Mouse (Mus musculus) E14TG2a.4 (cell line): Measurements from ENCODE around the gene Rpp21.

Experiments used
- H3K27me3 ChIP-seq: 2 replicates; pipeline ENCODE4 v1.6.1; 2014; ENCODE audit warnings: low read length, control low read depth; ENCODE audit not compliant: insufficient read depth
- H3K36me3 ChIP-seq: 2 replicates; pipeline ENCODE4 v1.6.1; 2014; ENCODE audit warnings: low read length, control low read depth; ENCODE audit not compliant: insufficient read depth
- H3K4me1 ChIP-seq: replicated peaks from 2 replicates; pipeline ENCODE4 v1.6.1; 2014; ENCODE audit warnings: low read depth, low read length, control low read depth
- H3K4me3 ChIP-seq: replicated peaks from 2 replicates; pipeline ENCODE4 v1.5.1; 2014; ENCODE audit warnings: mild to moderate bottlenecking, low read length
- H3K9me3 ChIP-seq: 2 replicates; pipeline ENCODE4 v1.6.1; 2014; ENCODE audit warnings: low read length, control low read depth
- CTCF ChIP-seq: conservative IDR thresholded peaks from 2 replicates; pipeline ENCODE4 v1.5.1; 2014; ENCODE audit warnings: low read length
- NANOG ChIP-seq: IDR thresholded peaks from 2 replicates; pipeline ENCODE4 v1.6.1; 2014; ENCODE audit warnings: borderline replicate concordance, low read length, mixed read lengths
- POU5F1 ChIP-seq: IDR thresholded peaks from 2 replicates; pipeline ENCODE4 v1.6.1; 2014; ENCODE audit warnings: low read length, borderline replicate concordance

Rpp21 gene

GRCm38 (mm10) chr17:36225231-36225824 is 32.5 kb downstream of the Rpp21 start:
- Histone ChIP-seq H3K27me3 (peaks cover 21% of the 10 kb centered on the region), H3K36me3 (no peaks in the 10 kb centered on the region), H3K9me3 (peaks cover 14% of the 10 kb centered on the region), H3K4me3 (no peak overlapping the region; the same call in 1 of the 2 replicates), H3K4me1 (no peaks in the 10 kb centered on the region)
- no peak for TF ChIP-seq CTCF
- TF ChIP-seq POU5F1, result no peak
- no peak for TF ChIP-seq NANOG

GRCm38 (mm10) chr17:36224451-36224850 is 33.4 kb downstream of the Rpp21 start:
- no peak for TF ChIP-seq NANOG
- no peak for TF ChIP-seq CTCF
- TF ChIP-seq POU5F1, result no peak
- H3K27me3 ChIP-seq, result peaks cover 21% of the 10 kb centered on the region
- H3K36me3 ChIP-seq, result no peaks in the 10 kb centered on the region
- H3K4me3 ChIP-seq, result no peak overlapping the region
- H3K9me3 ChIP-seq, result peaks cover 12% of the 10 kb centered on the region
- H3K4me1 ChIP-seq, result no peaks in the 10 kb centered on the region

GRCm38 (mm10) chr17:36218594-36219155 is 39.2 kb downstream of the Rpp21 start:
- no peak overlapping the region for H3K4me3 ChIP-seq
- H3K36me3 ChIP-seq, result no peaks in the 10 kb centered on the region
- peaks cover 3% of the 10 kb centered on the region; the same call in 1 of the 2 replicates for H3K9me3 ChIP-seq
- TF ChIP-seq NANOG, result no peak
- no peak for TF ChIP-seq CTCF
- no peaks in the 10 kb centered on the region; the same call in 1 of the 2 replicates for H3K4me1 ChIP-seq
- peaks cover 19% of the 10 kb centered on the region for H3K27me3 ChIP-seq

GRCm38 (mm10) chr17:36215586-36215985 is 42.3 kb downstream of the Rpp21 start:
- Histone ChIP-seq H3K4me1 (no peaks in the 10 kb centered on the region; the same call in 1 of the 2 replicates), H3K9me3 (peaks cover 3% of the 10 kb centered on the region; the same call in 1 of the 2 replicates), H3K4me3 (peak overlapping the region; percentile 50), H3K36me3 (no peaks in the 10 kb centered on the region), H3K27me3 (peaks cover 40% of the 10 kb centered on the region)
- TF ChIP-seq NANOG, result no peak
- TF ChIP-seq CTCF, result no peak
- TF ChIP-seq POU5F1, result no peak

GRCm38 (mm10) chr17:36206846-36207245 is 51.0 kb downstream of the Rpp21 start:
- Histone ChIP-seq H3K4me1 (no peaks in the 10 kb centered on the region), H3K9me3 (no peaks in the 10 kb centered on the region), H3K27me3 (peaks cover 33% of the 10 kb centered on the region), H3K4me3 (no peak overlapping the region), H3K36me3 (no peaks in the 10 kb centered on the region)
- TF ChIP-seq NANOG (no peak), POU5F1 (no peak), CTCF (no peak)

DNA sequence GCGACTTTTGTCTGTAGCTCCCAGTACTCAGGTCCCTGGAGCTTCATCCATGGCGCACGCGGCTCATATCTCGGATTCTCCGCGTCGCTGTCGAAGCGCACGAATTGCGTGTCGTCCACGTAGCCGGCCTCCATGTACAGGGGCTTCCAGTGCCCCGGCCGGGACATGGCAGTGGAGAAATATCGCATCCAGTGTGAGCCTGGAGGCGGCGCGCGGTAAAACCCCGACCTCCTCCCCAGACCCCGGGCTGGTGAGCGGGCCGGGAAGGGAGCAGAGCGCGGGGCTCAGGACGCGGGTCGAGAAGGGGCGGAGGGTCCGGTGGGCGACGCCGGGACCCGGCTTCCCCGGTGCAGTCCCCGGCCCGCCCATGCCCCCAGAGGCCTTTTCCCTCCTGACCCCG is 52.0 kb downstream of the Rpp21 start:
- H3K4me1 ChIP-seq, result no peaks in the 10 kb centered on the region
- H3K9me3 ChIP-seq, result no peaks in the 10 kb centered on the region
- no peak overlapping the region for H3K4me3 ChIP-seq
- H3K27me3 ChIP-seq, result peaks cover 28% of the 10 kb centered on the region
- H3K36me3 ChIP-seq, result no peaks in the 10 kb centered on the region
- no peak for TF ChIP-seq CTCF
- TF ChIP-seq POU5F1, result no peak
- TF ChIP-seq NANOG, result no peak
